Mouse (Mus musculus) cerebellum, adult (tissue): ENCODE data around the gene Ssb.
"Not testable (repeated sequence)": the region's sequence is repeated elsewhere in the genome, so short reads cannot be mapped to it uniquely, and the experiment has no call there.

Experiments used
- ATAC-seq: cut with Nextera tagmentation; 2 replicates; pipeline ENCODE4 v1.9.2; 2017; ENCODE audit warnings: mild to moderate bottlenecking, moderate library complexity, mixed read lengths; ENCODE audit not compliant: insufficient number of reproducible peaks, low FRiP score, low TSS enrichment

Gene Ssb

GRCm38 (mm10) chr2:69860972-69861452, 350 bp upstream of the Ssb start:
- peak; percentile 66 for ATAC-seq

GRCm38 (mm10) chr2:69862117-69862657, 825 bp downstream of the Ssb start:
- no peak for ATAC-seq

- no peak for ATAC-seq
These were observed 22.6 kb downstream of the Ssb start for GRCm38 (mm10) chr2:69883990-69884391.

- no peak for ATAC-seq
These were observed 23.2 kb downstream of the Ssb start for GRCm38 (mm10) chr2:69884581-69884980.

- peak; percentile 36; the same call in 1 of the 2 replicates for ATAC-seq
These were observed 23.7 kb downstream of the Ssb start for GRCm38 (mm10) chr2:69885050-69885449.

GRCm38 (mm10) chr2:69885451-69886305, 24.3 kb downstream of the Ssb start, which contains the start of gene Mettl5:
Mettl5 (minus strand) TSS chr2:69885615.
- ATAC-seq: peak; percentile 96

GRCm38 (mm10) chr2:69888957-69889356, 27.6 kb downstream of the Ssb start:
- no peak for ATAC-seq

GRCm38 (mm10) chr2:69890843-69891242, 29.5 kb downstream of the Ssb start:
- ATAC-seq: no peak

GRCm38 (mm10) chr2:69893145-69893544, 31.8 kb downstream of the Ssb start:
- ATAC-seq: no peak

- no peak for ATAC-seq
These were observed 32.5 kb downstream of the Ssb start for GRCm38 (mm10) chr2:69893891-69894290.

GRCm38 (mm10) chr2:69895502-69896223, 34.3 kb downstream of the Ssb start:
- no peak for ATAC-seq

GRCm38 (mm10) chr2:69896224-69896581, 34.8 kb downstream of the Ssb start:
- ATAC-seq: no peak

- peak; percentile 92 for ATAC-seq
These were observed 35.8 kb downstream of the Ssb start, which contains the start of gene Ubr3 for GRCm38 (mm10) chr2:69897039-69897617. Ubr3 (plus strand) TSS chr2:69897246.

- peak; percentile 57 for ATAC-seq
These were observed 36.5 kb downstream of the Ssb start for GRCm38 (mm10) chr2:69897618-69898575.

- ATAC-seq: no peak
These were observed 42.2 kb downstream of the Ssb start for GRCm38 (mm10) chr2:69903541-69903940.

GRCm38 (mm10) chr2:69907394-69907793, 46.0 kb downstream of the Ssb start:
- not testable (repeated sequence) for ATAC-seq

- no peak for ATAC-seq
These were observed 51.4 kb downstream of the Ssb start for GRCm38 (mm10) chr2:69912801-69913200.

- ATAC-seq: no peak
These were observed 55.9 kb downstream of the Ssb start for GRCm38 (mm10) chr2:69917301-69917700.
